Mouse (Mus musculus) right cerebral cortex, postnatal 10 days (tissue): ENCODE measurements around the gene Slc6a18.

Experiments
- DNase-seq, 2 experiments: peaks; one replicate each; pipeline ENCODE4 v3.0.0; 2021; ENCODE audit warnings: low spot score in 2 of 2

Slc6a18 gene

GRCm38 (mm10) chr13:73685502-73685901 is 7.7 kb upstream of the Slc6a18 start:
- no peak for DNase-seq

- DNase-seq, result no peak
These were observed 6.6 kb upstream of the Slc6a18 start for GRCm38 (mm10) chr13:73684412-73684811.

- DNase-seq, result peak; percentile 25 to 28
These were observed 5.9 kb upstream of the Slc6a18 start for GRCm38 (mm10) chr13:73683682-73684081.

GRCm38 (mm10) chr13:73682226-73682625 is 4.4 kb upstream of the Slc6a18 start:
- no peak for DNase-seq

- no peak for DNase-seq
These were observed 2.6 kb upstream of the Slc6a18 start for GRCm38 (mm10) chr13:73680394-73680793.

- DNase-seq, result no peak
These were observed 1.5 kb upstream of the Slc6a18 start for GRCm38 (mm10) chr13:73679311-73679710.

GRCm38 (mm10) chr13:73675161-73675560 is 2.7 kb downstream of the Slc6a18 start:
- DNase-seq, result no peak

- no peak for DNase-seq
These were observed 17.6 kb downstream of the Slc6a18 start for GRCm38 (mm10) chr13:73660163-73660695.

- DNase-seq, result no peak
These were observed 18.9 kb downstream of the Slc6a18 start for GRCm38 (mm10) chr13:73658953-73659352.

- no peak for DNase-seq
These were observed 22.8 kb downstream of the Slc6a18 start for GRCm38 (mm10) chr13:73654976-73655375.

GRCm38 (mm10) chr13:73653266-73653665 is 24.6 kb downstream of the Slc6a18 start:
- DNase-seq, result no peak

- peak; percentile 65 to 76 for DNase-seq
These were observed 31.3 kb downstream of the Slc6a18 start for GRCm38 (mm10) chr13:73646397-73647087.

- no peak for DNase-seq
These were observed 36.5 kb downstream of the Slc6a18 start for GRCm38 (mm10) chr13:73641296-73641695.

GRCm38 (mm10) chr13:73637826-73638225 is 40.0 kb downstream of the Slc6a18 start:
- DNase-seq, result no peak

- no peak for DNase-seq
These were observed 46.0 kb downstream of the Slc6a18 start for GRCm38 (mm10) chr13:73631837-73632236.

- DNase-seq, result no peak
These were observed 49.2 kb downstream of the Slc6a18 start for GRCm38 (mm10) chr13:73628586-73629113.

GRCm38 (mm10) chr13:73626745-73627549 is 50.9 kb downstream of the Slc6a18 start, which contains the start of gene Tert:
Gene Tert, plus strand, starts transcription at chr13:73626911.
- peak; percentile 66 to 67 for DNase-seq

GRCm38 (mm10) chr13:73626410-73626744 is 51.4 kb downstream of the Slc6a18 start:
- no peak for DNase-seq

GRCm38 (mm10) chr13:73620637-73621036 is 57.2 kb downstream of the Slc6a18 start:
- no peak for DNase-seq

- no peak for DNase-seq
These were observed 59.4 kb downstream of the Slc6a18 start for GRCm38 (mm10) chr13:73618406-73618805.
